Mouse (Mus musculus): Measurements from ENCODE around the gene Cct3. TPM values are rescaled to one million over a fixed set of nuclear protein-coding genes. Genes with fewer than 3 reads are reported as not detected.
"Not testable (repeated sequence)": the region's sequence is repeated elsewhere in the genome, so short reads cannot be mapped to it uniquely, and the experiment has no call there.

The Cct3 gene
- total RNA-seq, 2 experiments from 2014 or later: 301 to 387 TPM

DNA sequence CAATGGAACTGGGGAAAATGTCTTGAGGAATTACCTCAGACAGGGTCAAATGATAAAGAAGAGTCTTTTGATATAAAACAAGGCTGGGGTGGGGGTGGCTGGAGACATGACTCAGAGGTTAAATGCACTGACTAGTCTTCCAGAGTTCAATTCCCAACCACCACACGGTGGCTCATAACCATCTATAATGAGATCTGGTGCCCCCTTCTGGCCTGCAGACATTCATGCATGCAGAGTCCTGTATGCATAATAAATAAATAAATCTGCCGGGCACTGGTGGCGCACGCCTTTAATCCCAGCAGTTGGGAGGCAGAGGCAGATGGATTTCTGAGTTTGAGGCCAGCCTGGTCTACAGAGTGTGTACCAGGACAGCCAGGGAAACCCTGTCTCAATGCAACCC lies 4.9 kb upstream of the Cct3 start:
- peak; percentile 32 to 56 for DNase-seq

DNA sequence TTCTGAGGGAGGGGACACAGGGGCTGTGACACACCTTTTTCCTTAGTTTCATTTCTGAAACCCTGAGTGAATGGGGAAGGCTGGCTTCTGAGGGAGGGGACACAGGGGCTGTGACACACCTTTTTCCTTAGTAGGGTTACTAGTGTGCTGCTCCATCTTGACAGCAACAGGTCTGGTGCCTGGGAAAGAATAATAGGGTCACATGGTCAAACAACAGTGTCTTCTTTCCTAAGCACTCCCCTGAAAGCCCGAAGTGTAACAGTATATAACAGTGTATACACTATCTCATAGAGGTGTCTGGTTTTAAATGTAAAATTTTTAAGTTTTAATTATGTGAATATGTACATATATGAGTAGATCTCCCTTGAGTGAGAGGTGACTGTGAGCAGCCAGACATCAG lies 1.6 kb upstream of the Cct3 start:
- not testable (repeated sequence) for DNase-seq

DNA sequence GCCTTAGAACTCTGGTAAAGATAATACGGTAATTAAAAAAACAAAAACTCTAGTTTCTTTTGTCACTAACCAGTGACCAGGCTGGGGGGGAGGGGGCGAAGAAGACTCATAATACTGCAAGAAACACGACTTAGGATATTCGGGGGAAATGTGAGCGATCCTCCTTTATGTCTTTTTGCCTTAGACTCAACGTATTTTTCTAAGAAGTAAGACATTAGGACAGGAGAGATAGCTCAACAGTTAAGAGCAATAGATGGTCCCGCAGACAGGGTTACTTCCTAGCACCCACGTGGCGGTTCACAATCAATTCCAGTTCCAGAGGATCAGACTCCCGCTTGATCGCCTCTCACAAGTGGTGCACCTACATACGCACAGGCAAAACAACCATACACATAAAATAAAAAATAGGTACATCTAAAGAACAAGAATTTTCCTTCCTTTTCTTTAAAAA lies 781 bp upstream of the Cct3 start:
- DNase-seq: no peak

DNA sequence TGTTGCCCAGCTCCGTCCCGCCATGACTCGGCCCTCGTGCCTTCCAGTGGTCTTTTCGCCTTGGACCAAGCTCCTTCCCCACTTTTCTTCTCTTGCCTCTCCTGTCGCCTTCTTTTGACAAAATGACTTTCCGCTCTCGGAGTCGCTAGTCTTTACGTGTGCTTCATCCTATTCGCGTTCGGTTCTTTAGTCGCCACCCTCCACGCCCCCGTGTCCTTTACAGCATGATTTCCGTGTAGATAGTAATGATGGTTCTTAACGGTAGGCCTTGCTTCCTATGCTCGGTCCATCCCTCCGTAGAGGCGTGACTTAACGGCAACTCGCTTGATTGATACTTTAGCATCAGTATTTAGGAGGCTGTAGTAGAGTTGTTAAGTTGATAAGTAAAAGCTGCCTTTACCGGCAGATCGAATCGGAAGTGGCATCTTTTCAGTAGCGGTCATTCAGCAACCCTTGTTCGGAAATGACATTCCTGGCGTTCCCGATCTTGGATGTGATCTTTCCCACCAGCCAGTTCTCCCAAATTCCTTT lies 470 bp downstream of the Cct3 start:
- DNase-seq: no peak

DNA sequence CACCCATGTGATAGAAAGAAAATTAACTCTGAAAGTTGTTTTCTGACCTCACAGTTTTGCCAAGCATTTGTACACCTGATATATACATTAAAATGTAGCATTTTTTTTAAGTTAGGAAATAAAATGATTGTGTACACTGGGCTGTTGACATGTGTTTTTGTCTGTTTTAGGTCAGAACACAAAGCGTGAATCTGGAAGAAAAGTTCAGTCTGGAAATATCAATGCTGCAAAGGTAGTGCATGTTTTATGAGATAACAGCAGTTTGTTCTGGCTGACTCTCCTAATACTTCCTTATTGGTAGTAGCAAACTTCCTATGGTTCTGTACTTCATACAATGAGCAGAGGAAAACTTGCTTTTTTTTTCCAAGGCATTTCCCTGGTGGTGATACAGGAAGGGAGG lies 2.3 kb downstream of the Cct3 start:
- DNase-seq: no peak

DNA sequence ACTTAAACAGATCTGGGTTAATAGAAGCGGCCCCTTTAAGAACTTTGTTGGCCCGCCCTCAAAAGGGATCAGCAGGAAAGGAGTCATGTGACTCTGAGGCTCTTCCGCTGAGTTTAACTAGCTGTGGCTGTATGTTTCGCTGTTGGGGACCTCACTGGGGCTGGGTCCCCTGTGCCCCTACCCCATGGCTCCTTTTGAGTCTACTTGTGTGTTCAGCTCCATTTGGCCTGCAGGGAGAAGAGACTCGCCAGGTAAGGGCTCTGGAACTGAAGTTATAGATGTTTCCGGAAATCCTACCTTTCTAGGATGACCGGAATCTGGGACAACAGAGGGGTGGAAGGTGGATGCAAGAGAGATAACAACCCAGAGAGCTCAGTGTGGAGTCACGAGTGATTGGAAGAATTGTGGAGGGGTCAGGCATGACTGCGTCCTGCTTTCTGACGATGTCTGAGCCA lies 28.1 kb downstream of the Cct3 start, which contains the start of gene Glmp:
Glmp (plus strand) TSS at position 73 of the 455 bp plus-strand sequence.
- peak; percentile 62 to 74 for DNase-seq

DNA sequence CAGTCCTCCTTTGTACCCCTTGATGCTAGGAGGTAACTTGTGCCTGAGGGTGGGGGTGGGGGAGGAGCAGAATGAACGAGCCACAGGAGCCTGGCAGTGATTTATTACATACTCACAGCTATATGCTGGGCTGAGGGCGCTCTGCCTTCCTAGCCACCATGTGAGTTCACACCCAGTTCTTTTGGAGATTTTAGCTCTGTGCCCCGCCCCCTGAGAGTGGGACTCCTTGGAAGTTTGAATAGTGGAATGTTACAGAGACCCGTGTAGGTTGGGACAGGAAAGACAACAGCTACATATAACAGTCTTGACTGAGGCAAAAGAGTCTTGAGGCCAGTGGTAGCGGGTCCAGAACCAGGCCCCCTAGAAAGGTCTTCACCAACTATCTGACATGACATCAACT lies 32.0 kb downstream of the Cct3 start:
- DNase-seq: no peak

DNA sequence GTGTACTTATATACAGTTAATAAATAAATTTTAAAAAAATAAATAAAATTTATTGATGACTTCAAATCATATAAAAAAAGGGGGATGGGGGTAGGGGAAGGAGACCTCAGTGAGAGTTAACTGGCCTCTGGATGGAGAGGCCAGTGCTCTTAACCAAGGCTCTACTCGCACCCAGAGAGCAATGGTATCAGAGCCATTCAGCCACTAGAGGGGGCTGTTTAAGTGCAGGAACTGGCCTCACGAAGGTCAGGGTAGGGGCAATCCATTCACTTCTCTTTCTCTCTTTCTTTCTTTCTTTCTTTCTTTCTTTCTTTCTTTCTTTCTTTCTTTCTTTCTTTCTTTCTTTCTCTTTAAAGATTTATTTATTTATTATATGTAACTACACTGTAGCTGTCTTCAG lies 34.4 kb downstream of the Cct3 start:
- DNase-seq: peak; percentile 57 to 77

DNA sequence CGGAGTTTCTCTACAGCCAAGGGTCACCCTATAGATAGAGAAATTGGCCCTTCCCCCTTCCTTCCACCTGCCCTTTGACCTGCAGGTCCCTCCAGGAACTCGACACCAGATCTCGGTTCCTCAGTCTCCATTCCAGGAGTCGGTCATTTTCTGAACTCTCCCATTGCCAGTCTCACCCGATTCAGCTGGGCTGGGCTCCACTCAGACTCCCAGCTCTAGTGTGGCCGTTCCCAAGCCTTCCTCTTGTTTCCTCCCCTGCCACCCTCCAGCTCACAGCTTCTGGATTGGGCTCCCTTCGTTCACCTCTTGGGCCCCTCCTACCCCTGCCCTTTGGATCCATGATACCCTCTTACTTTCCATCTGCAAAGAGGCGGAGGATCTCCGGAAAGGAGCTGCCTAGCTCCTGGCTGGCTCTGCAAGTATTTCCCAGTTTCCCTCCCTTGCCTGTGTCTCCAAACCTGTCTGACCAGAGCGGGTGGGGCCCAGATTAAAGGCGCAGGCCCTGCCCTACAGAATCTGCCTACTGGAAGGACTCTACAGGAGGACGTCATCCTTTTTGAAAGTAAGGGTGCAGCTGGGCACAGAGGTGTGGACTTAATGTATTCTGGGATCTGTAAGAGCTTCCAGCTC lies 37.2 kb downstream of the Cct3 start:
- DNase-seq: no peak

DNA sequence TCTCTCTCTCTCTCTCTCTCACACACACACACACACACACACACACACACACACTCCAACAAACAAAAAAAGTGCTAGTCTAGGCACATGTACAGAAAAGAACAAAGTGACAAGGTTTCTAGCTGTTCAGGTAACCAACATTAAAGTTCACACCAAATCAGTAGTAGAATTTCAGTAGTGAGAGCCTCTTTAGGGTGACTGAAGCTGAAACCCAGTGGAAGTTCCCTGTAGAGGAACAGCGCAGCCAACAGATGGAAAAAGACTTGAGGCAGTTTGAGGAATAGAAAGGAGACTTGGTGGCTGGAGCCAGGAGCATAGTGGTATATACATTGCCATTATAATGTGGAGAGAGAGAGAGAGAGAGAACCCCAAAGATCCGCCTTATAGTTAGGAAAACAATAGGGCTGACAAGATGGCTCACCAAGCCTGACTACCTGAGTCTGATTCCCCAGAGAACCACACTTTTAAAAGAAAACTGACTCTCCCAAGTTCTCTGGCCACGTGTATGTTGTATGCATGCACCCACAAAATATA lies 38.1 kb downstream of the Cct3 start:
- no peak for DNase-seq

DNA sequence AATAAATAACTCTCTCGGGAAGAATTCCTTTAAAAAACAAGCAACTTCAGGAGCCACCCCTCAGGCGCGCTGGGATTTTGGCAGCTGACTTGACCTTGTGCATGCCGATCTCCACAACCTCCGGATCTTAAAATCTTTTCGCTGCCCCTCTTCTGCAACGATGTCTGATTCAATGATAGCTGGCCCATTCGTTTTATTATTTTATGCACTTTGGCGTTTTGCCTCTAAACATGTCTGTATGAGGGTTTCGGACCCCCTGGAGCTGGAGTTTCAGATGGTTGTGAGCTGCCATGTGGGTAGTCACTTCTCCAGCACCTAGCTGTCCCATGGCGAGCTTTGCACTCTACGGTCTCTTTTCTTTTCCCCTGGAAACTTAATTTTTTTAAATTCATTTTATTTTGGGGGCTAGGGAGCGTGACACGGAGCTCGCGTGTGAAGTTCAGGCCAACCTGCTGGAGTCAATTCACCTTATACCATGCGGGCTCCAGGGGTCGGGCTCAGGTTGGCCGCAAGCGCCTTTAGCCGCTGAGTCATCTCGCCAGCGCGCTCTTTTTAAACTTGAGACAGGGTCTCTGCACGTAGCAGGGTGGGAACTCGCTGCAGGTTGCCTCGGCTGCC lies 38.6 kb downstream of the Cct3 start:
- DNase-seq: peak; percentile 35 to 55

DNA sequence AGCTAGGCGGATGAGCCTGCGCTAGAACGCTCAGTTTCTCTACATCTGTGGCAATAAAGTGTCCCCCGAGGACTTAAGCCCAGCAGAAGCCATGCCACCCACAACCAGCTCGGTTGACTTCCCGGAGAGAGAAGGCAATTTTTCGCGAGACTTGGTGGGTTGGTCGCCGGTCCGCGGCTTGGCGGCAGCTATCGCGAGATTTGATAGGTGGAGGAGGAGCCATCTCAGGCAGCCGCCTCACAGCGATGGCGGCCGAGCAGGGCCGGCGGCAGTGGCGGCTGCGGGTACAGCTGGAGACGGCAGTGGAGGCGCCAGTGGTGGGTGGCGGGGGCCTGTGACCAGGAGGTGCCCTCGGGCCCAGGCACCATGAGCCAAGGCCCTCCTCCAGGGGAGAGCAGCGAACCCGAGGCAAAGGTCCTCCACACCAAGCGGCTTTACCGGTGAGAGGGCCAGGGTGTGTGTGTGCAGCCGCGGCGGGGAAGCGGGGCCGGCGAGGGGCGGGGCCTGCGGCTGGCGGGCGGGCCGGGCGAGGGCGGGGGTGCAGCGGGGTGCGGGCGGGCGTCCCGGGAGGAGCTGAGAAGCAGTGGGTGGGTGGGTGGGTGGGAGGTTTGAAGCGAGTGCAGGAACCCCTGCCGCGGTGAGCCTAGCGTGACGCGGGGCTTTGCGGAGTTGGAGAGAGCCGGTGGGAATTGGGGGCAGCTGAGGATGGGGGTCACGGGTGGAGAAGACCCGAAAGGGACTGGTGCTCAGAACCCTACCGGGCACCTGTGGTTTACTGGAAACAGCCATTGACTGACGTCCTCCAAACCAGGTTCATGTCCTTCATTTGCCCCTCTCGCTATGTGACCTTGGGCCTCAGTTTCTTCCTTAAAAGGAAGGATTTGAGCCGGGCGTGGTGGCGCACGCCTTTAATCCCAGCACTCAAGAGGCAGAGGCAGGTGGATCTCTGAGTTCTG lies 39.4 kb downstream of the Cct3 start, which contains the start of the genes Tmem79 and Smg5:
Tmem79 (minus strand) TSS at position 91 of the 956 bp plus-strand sequence.
Smg5 (plus strand) TSS at position 203 of the 956 bp plus-strand sequence.
- peak; percentile 97 for DNase-seq

DNA sequence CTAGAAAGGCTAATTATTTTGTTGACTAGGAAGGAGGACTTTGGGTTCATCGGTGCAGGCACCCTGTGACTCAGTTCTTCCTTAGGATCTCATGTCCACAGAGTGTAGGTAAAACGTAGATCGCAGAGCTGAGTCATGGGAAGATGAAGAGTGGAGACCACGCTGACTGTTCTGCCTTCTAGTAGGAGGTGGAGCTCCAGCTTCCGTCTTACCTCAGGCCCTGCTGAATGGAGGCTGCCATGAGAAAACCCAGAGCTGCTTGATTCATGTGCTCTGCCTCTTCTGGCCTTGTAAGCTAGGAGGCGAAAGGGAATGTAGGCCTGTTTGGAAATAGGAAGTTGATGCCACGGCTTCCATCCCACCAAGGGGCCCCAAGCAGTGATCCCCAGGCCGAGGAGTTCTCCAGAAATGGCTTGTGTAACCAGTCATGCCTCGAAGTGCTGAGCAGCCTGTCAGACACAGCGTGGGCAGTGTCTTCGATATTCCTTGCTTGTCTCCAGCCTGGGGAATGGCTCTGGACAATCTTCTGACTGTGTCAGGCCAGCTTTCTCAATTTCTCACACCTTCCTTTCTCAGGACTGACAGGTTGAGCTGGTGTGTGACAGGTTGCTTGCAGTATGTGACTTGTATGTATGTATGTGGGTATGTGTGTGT lies 40.6 kb downstream of the Cct3 start:
- DNase-seq: no peak

DNA sequence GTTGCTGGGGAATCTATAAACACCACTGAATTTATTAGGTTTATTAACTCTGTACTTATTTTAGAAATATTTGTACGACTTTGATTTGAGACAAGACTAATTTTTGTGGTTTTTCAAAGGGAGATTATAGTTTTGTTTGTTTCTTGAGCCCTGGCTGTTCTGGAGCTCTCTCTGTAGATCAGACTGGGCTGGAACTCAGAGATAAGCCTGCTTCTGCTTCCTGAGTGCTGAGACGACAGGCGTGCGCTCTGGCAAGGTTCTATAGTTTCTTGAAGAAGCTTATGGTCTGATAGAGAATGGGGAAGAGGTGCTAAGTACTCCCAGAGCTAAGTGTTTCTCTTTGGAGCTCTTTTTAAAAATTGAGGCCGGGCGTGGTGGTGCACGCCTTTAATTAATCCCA lies 41.4 kb downstream of the Cct3 start:
- DNase-seq: no peak

DNA sequence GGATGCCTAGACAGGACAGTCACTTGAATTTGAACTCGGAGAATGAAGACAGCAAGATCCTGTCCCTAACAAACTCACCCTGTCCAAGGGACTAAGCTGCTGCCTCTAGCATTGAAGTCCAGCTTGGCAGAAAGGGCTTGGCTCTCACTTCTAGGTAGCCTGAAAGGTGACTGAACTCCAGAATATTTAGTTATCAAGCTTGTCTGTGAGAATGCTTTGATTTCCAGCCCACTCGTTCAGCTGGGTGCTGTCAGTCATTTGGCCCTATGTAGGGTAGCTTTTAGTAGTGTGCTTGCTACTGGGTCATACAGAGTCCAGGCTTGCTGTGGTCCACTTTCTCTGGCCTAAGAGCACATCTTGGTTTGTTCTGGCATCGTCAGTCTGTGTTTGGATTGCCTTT lies 42.1 kb downstream of the Cct3 start:
- DNase-seq: no peak

DNA sequence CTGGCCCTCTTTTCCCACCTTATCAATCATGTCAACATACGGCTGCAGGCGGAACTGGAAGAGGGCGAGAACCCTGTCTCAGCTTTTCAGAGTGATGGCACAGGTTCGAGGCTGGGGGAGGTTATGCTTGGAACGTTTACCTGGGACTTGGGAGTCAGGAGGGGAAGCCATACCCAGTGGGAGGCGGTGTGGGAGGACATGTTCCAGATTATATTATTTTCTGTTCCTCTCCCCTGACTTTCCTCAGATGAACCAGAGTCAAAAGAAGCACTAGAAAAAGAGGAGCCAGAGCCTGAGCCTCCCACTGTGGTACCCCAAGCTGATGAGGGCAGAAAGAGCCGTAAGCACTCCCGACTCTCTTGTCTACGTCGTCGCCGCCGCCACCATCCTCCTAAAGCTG lies 53.8 kb downstream of the Cct3 start:
- DNase-seq: no peak

DNA sequence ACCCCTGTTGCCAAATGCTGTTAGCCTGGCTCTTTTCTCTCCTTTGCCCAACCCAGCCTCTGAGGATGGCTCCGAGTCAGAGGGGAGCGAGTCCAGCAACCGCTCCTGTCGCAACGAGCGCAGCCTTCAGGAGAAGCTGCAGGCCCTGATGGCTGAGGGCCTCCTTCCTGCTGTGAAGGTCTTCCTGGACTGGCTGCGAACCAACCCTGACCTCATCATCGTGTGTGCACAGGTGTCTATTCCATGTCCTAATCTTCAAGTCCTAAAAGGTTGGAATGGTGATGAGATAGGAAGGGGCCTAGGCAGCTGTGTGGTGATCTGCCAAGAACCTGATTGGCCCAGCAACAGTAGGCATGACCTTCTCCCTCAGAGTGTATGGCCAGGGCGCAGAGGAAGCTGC lies 56.0 kb downstream of the Cct3 start:
- no peak for DNase-seq

DNA sequence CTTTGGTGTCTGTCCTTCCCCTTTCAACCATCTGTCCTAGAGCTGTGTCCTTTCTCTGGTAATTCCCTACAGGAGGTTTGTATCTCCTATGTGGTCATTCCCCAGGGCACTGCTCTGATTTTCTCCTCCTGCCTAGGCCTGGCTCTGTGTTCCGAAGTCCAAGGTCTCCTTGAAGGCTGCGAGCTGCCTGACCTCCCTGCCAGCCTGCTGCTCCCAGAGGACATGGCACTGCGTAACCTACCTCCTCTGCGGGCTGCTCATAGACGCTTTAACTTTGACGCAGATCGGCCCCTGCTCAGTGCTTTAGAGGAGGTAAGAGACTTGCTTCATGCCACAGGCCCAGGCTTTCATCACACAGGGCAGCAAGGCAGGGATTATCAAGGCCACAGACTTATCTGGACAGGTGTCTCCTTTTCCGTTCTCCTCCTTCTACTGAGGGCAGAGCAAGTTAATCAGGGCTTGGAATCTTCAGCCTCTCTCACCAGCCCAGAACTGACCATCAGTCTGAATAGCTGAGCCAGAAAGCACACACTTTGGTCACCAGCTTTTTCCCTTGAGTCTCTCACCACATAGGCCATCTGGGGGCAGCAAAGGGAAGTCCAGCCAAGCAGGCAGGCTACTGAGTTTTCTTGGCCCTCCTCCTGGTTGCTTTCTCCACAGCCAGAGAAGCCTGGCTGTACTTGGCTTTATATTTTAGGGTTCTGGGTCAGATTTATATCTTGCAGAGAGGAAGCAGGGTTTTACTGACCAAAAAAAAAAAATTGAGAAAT lies 57.7 kb downstream of the Cct3 start:
- peak; percentile 56 to 77 for DNase-seq

DNA sequence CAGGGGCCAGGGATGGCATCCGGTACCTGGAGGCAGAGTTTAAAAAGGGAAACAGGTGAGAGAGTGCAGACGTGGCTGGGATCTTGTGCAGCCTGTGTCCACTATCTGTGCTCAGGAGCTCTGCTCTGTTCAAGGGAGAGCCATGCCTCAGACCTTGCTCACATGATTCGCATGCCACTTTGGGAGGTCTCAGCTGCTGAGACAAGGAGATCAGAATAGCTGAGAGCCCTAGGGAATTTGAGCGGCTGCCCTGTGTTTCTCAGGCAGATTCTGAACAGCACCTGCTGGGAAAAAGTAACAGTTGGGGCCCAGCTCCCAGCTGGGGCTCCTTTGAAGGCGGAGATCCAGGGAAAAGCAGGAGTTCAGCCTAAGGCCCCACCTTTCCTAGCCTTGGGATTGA lies 62.7 kb downstream of the Cct3 start:
- no peak for DNase-seq

DNA sequence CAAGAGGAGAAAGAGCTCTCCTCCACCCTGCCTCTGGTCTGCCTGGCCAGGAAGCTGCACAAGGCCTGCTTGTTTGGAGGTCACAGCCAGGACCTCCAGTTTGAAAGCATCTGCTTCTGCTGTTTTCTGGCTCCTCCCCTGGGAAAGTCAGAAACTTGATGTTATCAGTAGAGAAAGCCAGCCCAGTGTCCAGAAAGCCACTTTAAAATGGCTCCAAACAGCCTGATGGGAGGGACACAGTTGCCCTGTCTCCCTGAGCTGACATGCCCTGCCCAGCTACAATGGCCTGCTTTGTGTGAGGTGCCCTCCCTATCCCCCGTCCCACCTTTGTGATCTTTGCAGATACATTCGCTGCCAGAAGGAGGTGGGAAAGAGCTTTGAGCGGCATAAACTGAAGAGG lies 63.1 kb downstream of the Cct3 start:
- DNase-seq: no peak

DNA sequence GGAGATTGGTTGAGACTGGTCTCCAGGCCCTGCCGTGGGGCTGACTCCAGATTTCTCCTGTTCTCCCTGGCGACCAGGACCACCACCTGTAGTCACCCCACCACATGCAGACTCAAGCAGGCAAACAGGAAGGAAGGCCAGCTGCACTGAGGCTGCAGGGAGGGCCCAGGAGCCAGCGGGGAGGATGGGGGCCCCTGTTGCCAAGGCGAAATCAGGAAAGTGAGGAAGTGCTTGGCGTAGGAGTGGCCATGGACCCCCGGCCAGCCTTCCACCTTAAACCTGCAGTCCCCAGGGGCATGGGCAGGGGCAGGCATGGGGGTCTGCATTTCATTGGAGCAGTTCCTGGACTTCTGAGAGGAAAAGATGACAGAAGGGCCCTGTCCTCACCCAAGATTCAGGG lies 64.2 kb downstream of the Cct3 start:
- DNase-seq: no peak
